Mouse (Mus musculus) forebrain, embryonic 10.5 days (tissue): ENCODE results near the gene Pmis2. TPM values are rescaled to one million over a fixed set of nuclear protein-coding genes. Genes with fewer than 3 reads are reported as not detected.

Experiments used
- DNase-seq: peaks from one replicate; pipeline ENCODE4 v3.0.0-alpha.2; 2017; ENCODE audit warnings: low spot score; ENCODE audit errors: extremely low spot score
- H3K27ac ChIP-seq: fragments of 300-500 bp; sonication (generic); 2 replicates; pipeline ENCODE4 v1.5.1; 2016; ENCODE audit warnings: mild to moderate bottlenecking
- H3K27me3 ChIP-seq: fragments of 300-500 bp; sonication (generic); 2 replicates; pipeline ENCODE4 v1.6.1; 2016; ENCODE audit warnings: mild to moderate bottlenecking; ENCODE audit not compliant: poor library complexity, severe bottlenecking
- H3K36me3 ChIP-seq: fragments of 300-500 bp; sonication (generic); replicated peaks from 2 replicates; pipeline ENCODE4 v1.6.1; 2016; ENCODE audit warnings: mild to moderate bottlenecking, moderate library complexity
- H3K4me1 ChIP-seq: fragments of 300-500 bp; sonication (generic); 2 replicates; pipeline ENCODE4 v1.6.1; 2016
- H3K4me3 ChIP-seq: fragments of 300-500 bp; sonication (generic); 2 replicates; pipeline ENCODE4 v1.5.1; 2016; ENCODE audit warnings: mild to moderate bottlenecking, moderate library complexity
- H3K9me3 ChIP-seq: fragments of 300-500 bp; sonication (generic); 2 replicates; pipeline ENCODE4 v1.6.1; 2016; ENCODE audit warnings: mild to moderate bottlenecking, moderate library complexity
- WGBS: fragments of 180-500 bp; shearing (Covaris S2); methylation state at CpG from one replicate; pipeline ENCODE4 v1.1.7; 2016; 5-methylcytosine and 5-hydroxymethylcytosine counted together
- polyA plus RNA-seq: library from polyadenylated mRNA; unstranded; fragments of >200 nt; fragmentation: Nextera tagmentation; extraction: Ambion mirVana; gene quantifications from 2 replicates; pipeline ENCODE4 v1.2.1, GENCODE M21; 2016

The Pmis2 gene
- polyA plus RNA-seq, 1 experiment from 2014 or later = not detected

DNA sequence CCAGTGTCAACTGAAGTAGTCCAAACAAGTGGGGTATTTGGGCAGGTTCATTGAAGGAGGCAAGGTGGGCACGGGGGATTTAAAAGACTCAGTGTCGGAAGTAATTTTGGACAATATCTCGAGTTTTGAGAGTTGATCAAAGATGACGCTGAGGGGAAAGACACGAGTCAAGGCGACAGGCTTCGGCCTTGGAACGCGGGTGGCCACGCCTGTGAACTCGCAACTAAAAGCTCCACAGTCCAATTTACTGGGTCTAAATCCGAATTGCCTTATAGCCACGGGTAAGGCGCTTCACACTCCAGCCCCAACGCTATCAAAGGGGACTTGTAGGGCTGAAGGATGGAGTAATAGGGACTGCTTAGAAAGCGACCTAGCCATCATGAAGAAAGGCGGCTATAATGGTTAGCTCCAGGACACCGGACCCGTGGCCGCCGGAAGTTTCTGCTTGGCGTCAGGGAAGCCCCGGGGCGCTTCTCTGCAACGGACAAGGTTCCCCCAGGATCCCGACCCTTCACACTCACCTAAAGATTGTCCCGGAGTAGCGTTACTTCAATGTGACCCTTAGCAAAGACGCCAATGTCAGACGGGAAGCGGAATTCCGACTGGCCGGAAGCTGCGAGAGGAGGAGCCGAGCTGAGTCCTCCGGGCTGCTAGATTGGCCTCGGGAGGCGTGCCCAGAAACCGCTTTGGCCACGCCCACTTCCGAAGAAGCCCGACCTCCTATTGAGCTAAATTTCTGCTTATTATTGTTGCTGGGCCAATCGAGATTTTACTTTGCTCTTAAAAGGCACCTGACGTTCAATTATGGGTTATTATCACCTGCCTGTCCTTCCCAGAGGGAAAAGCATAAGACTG is 45.6 kb downstream of the Pmis2 start, which contains the start of gene Cox6b1:
Cox6b1 (minus strand) TSS at position 622 of the 855 bp plus-strand sequence.
- DNase-seq = peak; percentile 86
- Histone ChIP-seq H3K4me1 (peaks cover 10% of the 10 kb centered on the region), H3K4me3 (peak within 1 kb of the TSS; percentile 87), H3K9me3 (no peaks in the 10 kb centered on the region), H3K36me3 (peaks cover 36% of the 10 kb centered on the region), H3K27me3 (no peaks in the 10 kb centered on the region; the same call in 1 of the 2 replicates), H3K27ac (peak within 1 kb of the TSS; percentile 88)
- 2% methylated on average over 44 of the region's 44 CpGs for WGBS

Other genes starting within 250 kb of the Pmis2 start
- gene Nfkbid, start 249.9 kb downstream of the Pmis2 start, polyA plus RNA-seq = 1.3 and 1.5 TPM in 2 replicates
- gene Aplp1, start 226.1 kb downstream of the Pmis2 start, polyA plus RNA-seq = 25.4 and 33.7 TPM in 2 replicates
- gene Kirrel2, start 213.9 kb downstream of the Pmis2 start, polyA plus RNA-seq = 0.29 and 0.52 TPM in 2 replicates
- gene Nphs1, start 213.3 kb downstream of the Pmis2 start, polyA plus RNA-seq = 0.07 TPM in 1 of 2 replicates, not detected in the other
- gene Prodh2, start 178.0 kb downstream of the Pmis2 start, polyA plus RNA-seq = not detected in 2 replicates
- gene Arhgap33, start 136.5 kb downstream of the Pmis2 start, polyA plus RNA-seq = 29.7 and 31.9 TPM in 2 replicates
- gene Hspb6, start 119.4 kb downstream of the Pmis2 start, polyA plus RNA-seq = 4.3 and 4.6 TPM in 2 replicates
- gene Proser3, start 119.3 kb downstream of the Pmis2 start, polyA plus RNA-seq = 15.2 and 16.1 TPM in 2 replicates
- 40.7 and 44.2 TPM in 2 replicates for gene Lin37, start 111.8 kb downstream of the Pmis2 start, polyA plus RNA-seq
- 96.1 and 96.7 TPM in 2 replicates for gene U2af1l4, start 108.3 kb downstream of the Pmis2 start, polyA plus RNA-seq
- 16.1 and 16.3 TPM in 2 replicates for gene Gm49396, start 108.3 kb downstream of the Pmis2 start, polyA plus RNA-seq
- gene Psenen, start 108.0 kb downstream of the Pmis2 start, polyA plus RNA-seq = 124 and 126 TPM in 2 replicates
- 5.9 and 7.1 TPM in 2 replicates for gene Igflr1, start 106.2 kb downstream of the Pmis2 start, polyA plus RNA-seq
- 10.1 and 10.4 TPM in 2 replicates for gene Kmt2b, start 82.9 kb downstream of the Pmis2 start, polyA plus RNA-seq
- 0.09 and 0.20 TPM in 2 replicates for gene Zbtb32, start 72.7 kb downstream of the Pmis2 start, polyA plus RNA-seq
- 0.68 and 0.71 TPM in 2 replicates for gene Upk1a, start 58.8 kb downstream of the Pmis2 start, polyA plus RNA-seq
- gene Cox6b1, start 45.5 kb downstream of the Pmis2 start, polyA plus RNA-seq = 762 and 774 TPM in 2 replicates
- 0.30 TPM in 1 of 2 replicates, not detected in the other for gene Etv2, start 35.8 kb downstream of the Pmis2 start, polyA plus RNA-seq
- gene Rbm42, start 21.3 kb downstream of the Pmis2 start, polyA plus RNA-seq = 119 and 129 TPM in 2 replicates
- 90.2 and 91.9 TPM in 2 replicates for gene Haus5, start 6.6 kb downstream of the Pmis2 start, polyA plus RNA-seq
- gene 2200002J24Rik, start 27.3 kb upstream of the Pmis2 start, polyA plus RNA-seq = not detected in 2 replicates
- 1.1 and 1.4 TPM in 2 replicates for gene Atp4a, start 40.6 kb upstream of the Pmis2 start, polyA plus RNA-seq
- gene Tmem147, start 57.9 kb upstream of the Pmis2 start, polyA plus RNA-seq = 154 and 158 TPM in 2 replicates
- gene Gapdhs, start 72.1 kb upstream of the Pmis2 start, polyA plus RNA-seq = 0.16 and 0.48 TPM in 2 replicates
- gene Sbsn, start 79.9 kb upstream of the Pmis2 start, polyA plus RNA-seq = 0.73 and 1.0 TPM in 2 replicates
- not detected in 2 replicates for gene Dmkn, start 92.2 kb upstream of the Pmis2 start, polyA plus RNA-seq
- not detected in 2 replicates for gene Krtdap, start 116.3 kb upstream of the Pmis2 start, polyA plus RNA-seq
- not detected in 2 replicates for gene Ffar2, start 152.2 kb upstream of the Pmis2 start, polyA plus RNA-seq
- not detected in 2 replicates for gene Ffar3, start 184.6 kb upstream of the Pmis2 start, polyA plus RNA-seq
- not detected in 2 replicates for gene Ffar1, start 190.0 kb upstream of the Pmis2 start, polyA plus RNA-seq
- gene Cd22, start 208.7 kb upstream of the Pmis2 start, polyA plus RNA-seq = not detected in 2 replicates
- 0.35 and 0.38 TPM in 2 replicates for gene Mag, start 243.3 kb upstream of the Pmis2 start, polyA plus RNA-seq